Mouse (Mus musculus) heart, postnatal 0 days (tissue): Measurements from ENCODE around the gene Syngr2. TPM values are rescaled to one million over a fixed set of nuclear protein-coding genes. Genes with fewer than 3 reads are reported as not detected.
A peak's percentile ranks its signal among the peaks of the same experiment; 100 is the strongest.

ENCODE experiments used
- ATAC-seq: fragments of 200-750 bp; cut with Nextera tagmentation; 2 replicates; pipeline ENCODE4 v1.8.0; 2017; ENCODE audit warnings: low read depth, moderate number of reproducible peaks, moderate library complexity; ENCODE audit not compliant: insufficient read depth
- DNase-seq: peaks from one replicate; pipeline ENCODE4 v3.0.0-alpha.2; 2016; ENCODE audit warnings: low spot score
- H3K27ac ChIP-seq: fragments of 300-500 bp; sonication (generic); 2 replicates; pipeline ENCODE4 v1.5.1; 2014; ENCODE audit warnings: low read depth, mild to moderate bottlenecking
- H3K27me3 ChIP-seq: fragments of 300-500 bp; sonication (generic); 2 replicates; pipeline ENCODE4 v1.6.1; 2014; ENCODE audit warnings: low read length, mixed read lengths; ENCODE audit not compliant: control insufficient read depth, insufficient read depth
- H3K36me3 ChIP-seq: fragments of 300-500 bp; sonication (generic); replicated peaks from 2 replicates; pipeline ENCODE4 v1.6.1; 2014; ENCODE audit warnings: low read length, mixed read lengths; ENCODE audit not compliant: control insufficient read depth, insufficient read depth
- H3K4me1 ChIP-seq: fragments of 300-500 bp; sonication (generic); 2 replicates; pipeline ENCODE4 v1.6.1; 2014; ENCODE audit warnings: antibody characterized with exemption; ENCODE audit not compliant: control insufficient read depth, insufficient read depth
- H3K4me2 ChIP-seq: fragments of 300-500 bp; sonication (generic); 2 replicates; pipeline ENCODE4 v1.6.1; 2014; ENCODE audit warnings: low read depth, mild to moderate bottlenecking, low read length, moderate library complexity
- H3K4me3 ChIP-seq: fragments of 300-500 bp; sonication (generic); 2 replicates; pipeline ENCODE4 v1.5.1; 2014; ENCODE audit warnings: low read depth, low read length
- H3K9ac ChIP-seq: fragments of 300-500 bp; sonication (generic); replicated peaks from 2 replicates; pipeline ENCODE4 v1.6.1; 2014; ENCODE audit warnings: low read depth, low read length, mixed read lengths
- H3K9me3 ChIP-seq: fragments of 300-500 bp; sonication (generic); replicated peaks from 2 replicates; pipeline ENCODE4 v1.6.1; 2016; ENCODE audit warnings: low read length; ENCODE audit not compliant: control insufficient read depth
- CTCF ChIP-seq: IDR thresholded peaks from 2 replicates; pipeline ENCODE4 v1.5.1; 2016; ENCODE audit warnings: antibody characterized with exemption, control low read depth, low read depth
- EP300 ChIP-seq: IDR thresholded peaks from 2 replicates; pipeline ENCODE4 v1.6.1; 2016; ENCODE audit warnings: antibody characterized with exemption, low read depth
- WGBS: fragments of 180-500 bp; shearing (Covaris S2); extraction: QIAGEN DNeasy Blood & Tissue Kit; methylation state at CpG from one replicate; pipeline ENCODE4 v1.1.7; 2014; 5-methylcytosine and 5-hydroxymethylcytosine counted together
- polyA plus RNA-seq: library from polyadenylated mRNA; unstranded; fragments of >200 nt; fragmentation: Nextera tagmentation; extraction: Ambion mirVana; gene quantifications from 2 replicates; pipeline ENCODE4 v1.2.1, GENCODE M21; 2015
- total RNA-seq: library from RNA; depleted of rRNA; stranded (reverse); fragments of >200 nt; gene quantifications from 2 replicates; pipeline ENCODE4 v1.2.3, GENCODE M21; 2014; ENCODE audit warnings: low replicate concordance

Syngr2 gene
- total and polyA plus RNA-seq, 2 experiments from 2014 or later, result 95.2 to 151 TPM

DNA sequence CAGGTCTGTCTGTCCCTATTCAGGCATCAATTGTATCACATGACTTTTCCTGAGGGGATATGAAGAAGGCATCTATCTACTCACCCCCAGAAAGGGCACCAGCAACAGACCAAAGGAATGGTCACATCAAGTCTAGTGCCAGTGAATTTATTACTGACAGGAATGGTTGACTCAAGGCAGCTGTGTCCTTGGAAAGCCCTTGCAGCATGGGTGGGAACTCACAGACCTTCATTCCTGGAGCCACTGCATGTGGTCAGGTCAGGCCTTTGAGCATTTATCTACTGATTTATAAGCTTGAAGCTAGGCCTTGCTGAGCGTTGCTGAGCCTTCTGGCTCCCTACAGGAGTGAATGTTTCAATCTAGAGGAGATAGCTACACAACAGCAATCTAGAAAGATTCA lies 31.4 kb downstream of the Syngr2 start:
- ATAC-seq, result no peak
- no peak for DNase-seq
- peak overlapping the region; percentile 27 for H3K27ac ChIP-seq
- H3K36me3 ChIP-seq, result no peaks in the 10 kb centered on the region
- TF ChIP-seq EP300 (no peak), CTCF (no peak)
- H3K9me3 ChIP-seq, result no peaks in the 10 kb centered on the region
- no peak overlapping the region for H3K4me2 ChIP-seq
- H3K9ac ChIP-seq, result no peak overlapping the region
- no peak overlapping the region for H3K4me3 ChIP-seq
- 22% methylated on average over 1 of the region's 1 CpGs for WGBS
- peaks cover 12% of the 10 kb centered on the region for H3K4me1 ChIP-seq
- no peaks in the 10 kb centered on the region for H3K27me3 ChIP-seq

- no peaks in the 10 kb centered on the region for H3K27me3 ChIP-seq
- H3K4me3 ChIP-seq, result no peak overlapping the region
Observed at GRCm38 (mm10) chr11:117843434-117843833, 34.0 kb downstream of the Syngr2 start.

GRCm38 (mm10) chr11:117844997-117845396 lies 35.5 kb downstream of the Syngr2 start:
- DNase-seq, result no peak
- no peak for TF ChIP-seq CTCF
- TF ChIP-seq EP300, result no peak
- H3K4me1 ChIP-seq, result peaks cover 13% of the 10 kb centered on the region
- no peak for ATAC-seq
- no peaks in the 10 kb centered on the region for H3K9me3 ChIP-seq
- no peak overlapping the region for H3K27ac ChIP-seq
- WGBS, result 68% methylated on average over 2 of the region's 2 CpGs
- no peaks in the 10 kb centered on the region for H3K36me3 ChIP-seq
- no peak overlapping the region for H3K4me2 ChIP-seq
- no peak overlapping the region for H3K4me3 ChIP-seq
- no peak overlapping the region for H3K9ac ChIP-seq
- no peaks in the 10 kb centered on the region for H3K27me3 ChIP-seq

More at GRCm38 (mm10) chr11:117843434-117843833, 34.0 kb downstream of the Syngr2 start:
- Histone ChIP-seq H3K9me3 (no peaks in the 10 kb centered on the region), H3K9ac (no peak overlapping the region), H3K27ac (no peak overlapping the region), H3K4me2 (no peak overlapping the region), H3K4me1 (peaks cover 12% of the 10 kb centered on the region), H3K36me3 (no peaks in the 10 kb centered on the region)
- 70% methylated on average over 2 of the region's 2 CpGs for WGBS
- TF ChIP-seq EP300, result no peak
- ATAC-seq (no peak), DNase-seq (no peak)

GRCm38 (mm10) chr11:117845651-117846050 lies 36.2 kb downstream of the Syngr2 start:
- Histone ChIP-seq H3K36me3 (no peaks in the 10 kb centered on the region), H3K4me2 (no peak overlapping the region), H3K9ac (no peak overlapping the region), H3K4me1 (peaks cover 19% of the 10 kb centered on the region), H3K27me3 (no peaks in the 10 kb centered on the region), H3K4me3 (no peak overlapping the region), H3K27ac (no peak overlapping the region), H3K9me3 (no peaks in the 10 kb centered on the region)
- no peak for DNase-seq
- ATAC-seq, result no peak
- no peak for TF ChIP-seq CTCF
- no peak for TF ChIP-seq EP300
- 73% methylated on average over 2 of the region's 2 CpGs for WGBS

GRCm38 (mm10) chr11:117846640-117847039 lies 37.2 kb downstream of the Syngr2 start:
- no peak overlapping the region for H3K9ac ChIP-seq
- DNase-seq, result no peak
- H3K4me1 ChIP-seq, result peaks cover 19% of the 10 kb centered on the region
- H3K4me3 ChIP-seq, result no peak overlapping the region
- no peaks in the 10 kb centered on the region for H3K9me3 ChIP-seq
- WGBS, result 53% methylated on average over 5 of the region's 5 CpGs
- H3K36me3 ChIP-seq, result no peaks in the 10 kb centered on the region
- ATAC-seq, result no peak
- H3K27ac ChIP-seq, result no peak overlapping the region
- no peak overlapping the region for H3K4me2 ChIP-seq
- TF ChIP-seq CTCF (peak; percentile 27), EP300 (no peak)
- H3K27me3 ChIP-seq, result no peaks in the 10 kb centered on the region

DNA sequence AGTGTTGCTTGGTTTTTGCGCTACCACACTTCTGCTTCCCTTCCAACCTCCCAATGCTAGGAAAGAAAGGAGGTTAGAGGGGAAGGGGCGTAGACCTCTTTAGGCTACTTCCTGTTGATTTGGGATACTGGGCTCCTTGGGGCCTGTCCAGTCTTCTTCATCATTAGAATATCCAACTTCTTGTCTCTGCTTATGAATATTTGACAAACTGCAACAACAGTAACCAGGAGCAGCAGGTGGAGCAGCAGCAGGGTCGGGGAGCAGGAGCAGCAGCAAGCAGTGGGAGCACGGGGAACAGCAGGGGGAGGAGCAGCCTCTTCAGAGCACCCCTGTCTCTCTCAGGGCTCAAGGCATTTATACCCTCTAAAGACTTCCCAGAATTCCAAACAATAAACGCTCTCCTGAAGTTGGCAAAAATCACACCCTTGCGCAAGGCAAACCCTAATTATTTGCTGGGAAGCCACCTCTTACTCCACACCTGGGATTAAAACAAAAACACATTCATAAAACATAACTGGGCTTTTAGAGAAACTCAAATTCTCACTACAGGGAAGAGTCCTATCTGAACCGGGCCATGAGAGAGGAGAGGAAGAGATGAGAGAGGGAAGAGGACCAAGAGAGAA lies 38.2 kb downstream of the Syngr2 start:
- peak overlapping the region; percentile 91 for H3K27ac ChIP-seq
- no peak overlapping the region for H3K4me3 ChIP-seq
- H3K36me3 ChIP-seq, result peaks cover 1% of the 10 kb centered on the region; the same call in 1 of the 2 replicates
- H3K27me3 ChIP-seq, result no peaks in the 10 kb centered on the region
- ATAC-seq (no peak), DNase-seq (no peak)
- H3K9ac ChIP-seq, result peak overlapping the region; percentile 71
- H3K9me3 ChIP-seq, result no peaks in the 10 kb centered on the region
- TF ChIP-seq CTCF (no peak), EP300 (no peak)
- H3K4me2 ChIP-seq, result peak overlapping the region; percentile 93
- 77% methylated on average over 7 of the region's 7 CpGs for WGBS
- peaks cover 19% of the 10 kb centered on the region for H3K4me1 ChIP-seq
